Mouse (Mus musculus) adrenal gland, postnatal 14 days (tissue): ENCODE measurements around the gene Olfr514. TPM values are rescaled to one million over a fixed set of nuclear protein-coding genes. Genes with fewer than 3 reads are reported as not detected.

Experiments used
- DNase-seq: peaks from one replicate; pipeline ENCODE4 v3.0.0; 2021; ENCODE audit warnings: mixed read lengths
- long read RNA-seq, 2 experiments: library from polyadenylated mRNA; stranded (forward); transcript quantifications; one replicate each; pipeline ENCODE4 v2.0.0; 2021
- total RNA-seq: library from RNA; stranded (reverse); gene quantifications from 2 replicates; pipeline ENCODE4 v1.2.3, GENCODE M21; 2021

The Olfr514 gene
- total RNA-seq, result not detected in 2 replicates
- long read RNA-seq, experiment 1, result 0 reads
- long read RNA-seq, experiment 2, result 0 reads

DNA sequence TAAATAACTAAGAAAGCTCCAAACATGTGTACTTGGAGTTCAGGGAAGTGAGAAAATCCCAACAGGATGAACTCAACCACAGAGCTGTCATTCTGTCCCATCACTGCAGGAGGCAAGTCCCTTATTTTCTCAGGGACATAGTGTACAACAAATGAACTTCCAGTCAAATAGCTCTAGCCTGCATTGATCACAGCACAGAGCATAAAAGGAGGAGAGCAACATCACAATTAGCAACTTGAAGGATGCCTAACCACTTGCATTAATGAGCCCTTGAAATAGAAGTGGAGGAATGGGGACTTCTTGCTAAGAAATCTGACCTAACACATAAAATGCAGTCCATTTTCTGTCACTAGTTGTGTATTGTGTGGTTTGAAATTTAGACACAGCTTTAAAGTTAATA lies at the start of gene Olfr514:
Gene Olfr514 (minus strand): TSS at position 101 of the 400 bp plus-strand sequence.
- no peak for DNase-seq

DNA sequence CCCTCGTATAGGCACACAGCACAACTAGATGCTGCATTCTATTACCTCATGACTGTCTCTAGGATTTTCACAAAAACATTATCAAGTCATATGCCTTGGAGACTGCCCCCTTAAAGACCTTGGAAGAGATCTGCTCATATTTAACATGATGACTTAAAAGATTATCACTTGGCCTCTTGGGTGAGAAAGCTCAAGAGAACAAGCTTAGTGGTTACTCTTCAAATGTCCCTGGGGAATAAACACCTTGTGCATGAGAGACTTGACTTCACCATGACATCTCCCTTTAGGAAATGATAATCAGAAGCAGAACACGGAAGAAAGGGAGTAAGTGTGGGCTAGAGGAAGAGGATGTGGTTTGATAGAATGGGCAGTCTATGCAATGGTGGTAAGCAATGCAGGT lies 46.5 kb upstream of the Olfr514 start, which contains the start of gene Olfr517:
Gene Olfr517 (minus strand): TSS at position 101 of the 400 bp plus-strand sequence.
- no peak for DNase-seq

DNA sequence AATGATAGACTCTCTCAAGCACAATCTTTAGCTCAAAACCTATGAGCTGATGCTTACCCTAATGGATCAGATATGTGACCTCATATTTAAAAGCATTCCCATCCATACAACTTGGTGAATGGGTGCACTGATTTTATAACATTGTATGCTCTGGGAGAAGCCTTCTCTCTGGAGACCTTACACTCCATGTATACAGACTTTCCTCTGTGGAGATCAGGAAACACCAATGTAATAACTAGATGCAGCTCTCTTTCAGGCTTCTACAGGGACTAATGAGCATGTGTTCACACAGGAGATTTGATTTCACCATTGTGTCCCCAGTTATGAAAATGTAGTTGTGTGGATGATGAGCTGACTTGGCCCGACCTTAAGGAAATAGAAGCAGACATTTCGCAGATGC lies 24.6 kb upstream of the Olfr514 start, which contains the start of gene Olfr516:
Gene Olfr516 (minus strand): TSS at position 101 of the 400 bp plus-strand sequence.
- no peak for DNase-seq

DNA sequence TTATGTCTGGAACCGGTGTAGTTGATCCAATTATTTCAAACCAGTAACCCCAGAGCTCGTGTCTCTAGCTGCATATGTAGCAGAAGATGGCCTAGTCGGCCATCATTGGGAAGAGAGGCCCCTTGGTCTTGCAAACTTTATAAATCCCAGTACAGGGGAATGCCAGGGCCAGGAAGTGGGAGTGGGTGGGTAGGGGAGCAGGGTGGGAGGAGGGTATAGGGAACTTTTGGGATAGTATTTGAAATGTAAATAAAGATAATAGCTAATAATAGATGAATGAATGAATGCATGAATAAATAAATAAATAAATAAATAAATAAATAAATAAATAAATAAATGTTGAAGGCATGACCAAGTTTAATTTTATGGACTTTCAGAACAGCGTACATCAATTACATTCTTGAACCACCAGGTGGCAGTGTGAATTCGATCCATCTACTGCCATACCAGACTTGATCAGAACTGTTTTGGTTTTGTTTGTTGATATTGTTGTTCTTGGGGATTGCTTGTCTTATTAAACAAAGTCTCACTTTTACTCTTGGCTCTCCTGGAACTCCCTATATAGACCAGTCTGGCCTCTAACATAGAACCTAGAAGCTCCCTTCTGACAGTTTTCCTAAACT lies 11.1 kb downstream of the Olfr514 start:
- peak; percentile 28 for DNase-seq

DNA sequence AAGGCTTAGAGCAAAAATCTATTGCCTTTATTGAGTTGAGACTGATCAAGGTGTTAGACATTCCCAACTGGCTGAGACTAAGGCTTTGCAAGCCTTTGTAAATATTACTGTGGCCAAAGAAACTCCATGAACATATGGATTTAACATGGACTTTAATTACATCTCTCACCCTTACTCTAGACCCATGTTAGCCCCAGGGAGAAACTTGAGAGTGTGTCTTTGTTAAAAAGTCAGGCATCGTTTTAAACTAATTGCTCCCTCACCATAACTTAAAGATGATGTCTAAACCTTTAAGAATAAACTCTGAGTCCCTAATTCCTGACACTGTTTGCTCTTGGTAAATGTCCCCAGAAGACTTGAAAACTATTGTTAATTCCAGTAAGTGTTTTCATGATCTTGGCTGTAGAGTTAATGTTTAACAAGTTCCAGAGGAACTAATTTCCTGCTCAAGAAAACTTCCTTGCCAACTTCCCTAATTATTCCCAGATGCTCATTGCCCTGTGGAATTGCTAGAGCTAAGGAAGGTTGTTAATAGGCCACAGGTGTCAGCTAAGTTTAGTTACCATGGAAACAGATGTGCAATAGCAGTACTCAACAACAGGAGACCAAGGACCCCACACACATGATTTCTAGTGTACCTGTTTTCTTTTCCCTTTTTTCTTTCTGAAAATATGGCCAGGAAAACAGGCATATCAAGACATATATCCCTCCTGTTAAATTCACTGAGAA lies 28.4 kb downstream of the Olfr514 start:
- no peak for DNase-seq

Other genes starting within 250 kb of the Olfr514 start
- not detected in 2 replicates for gene Olfr506, start 215.2 kb downstream of the Olfr514 start, total RNA-seq
- gene Olfr507, start 204.2 kb downstream of the Olfr514 start, total RNA-seq, result not detected in 2 replicates
- gene Olfr508, start 196.0 kb downstream of the Olfr514 start, total RNA-seq, result not detected in 2 replicates
- gene Olfr509, start 174.1 kb downstream of the Olfr514 start, total RNA-seq, result not detected in 2 replicates
- gene Olfr510, start 159.6 kb downstream of the Olfr514 start, total RNA-seq, result not detected in 2 replicates
- gene Olfr512, start 112.7 kb downstream of the Olfr514 start, total RNA-seq, result not detected in 2 replicates
- not detected in 2 replicates for gene Olfr513, start 75.0 kb downstream of the Olfr514 start, total RNA-seq
- not detected in 2 replicates for gene Olfr516, start 24.5 kb upstream of the Olfr514 start, total RNA-seq
- gene Olfr517, start 46.4 kb upstream of the Olfr514 start, total RNA-seq, result not detected in 2 replicates
- gene Olfr518, start 59.0 kb upstream of the Olfr514 start, total RNA-seq, result not detected in 2 replicates
- gene Olfr519, start 68.4 kb upstream of the Olfr514 start, total RNA-seq, result not detected in 2 replicates
- 0.41 TPM in 2 replicates for gene Nlrp10, start 104.2 kb upstream of the Olfr514 start, total RNA-seq
- gene Eif3f, start 108.4 kb upstream of the Olfr514 start, total RNA-seq, result 138 and 156 TPM in 2 replicates
- 26.7 and 33.3 TPM in 2 replicates for gene Tub, start 124.3 kb upstream of the Olfr514 start, total RNA-seq